Mouse (Mus musculus) embryo, embryonic 11.5 days (tissue): ENCODE measurements around the gene Lrrfip1.

ENCODE experiments used
- DNase-seq: peaks from one replicate; pipeline ENCODE4 v3.0.0-alpha.2; 2012; ENCODE audit warnings: low read depth, low spot score

The Lrrfip1 gene

GRCm38 (mm10) chr1:91144813-91145212 lies 146.3 kb downstream of the Lrrfip1 start, which contains the start of gene Rbm44:
Rbm44 (plus strand) TSS chr1:91145089.
- no peak for DNase-seq

DNA sequence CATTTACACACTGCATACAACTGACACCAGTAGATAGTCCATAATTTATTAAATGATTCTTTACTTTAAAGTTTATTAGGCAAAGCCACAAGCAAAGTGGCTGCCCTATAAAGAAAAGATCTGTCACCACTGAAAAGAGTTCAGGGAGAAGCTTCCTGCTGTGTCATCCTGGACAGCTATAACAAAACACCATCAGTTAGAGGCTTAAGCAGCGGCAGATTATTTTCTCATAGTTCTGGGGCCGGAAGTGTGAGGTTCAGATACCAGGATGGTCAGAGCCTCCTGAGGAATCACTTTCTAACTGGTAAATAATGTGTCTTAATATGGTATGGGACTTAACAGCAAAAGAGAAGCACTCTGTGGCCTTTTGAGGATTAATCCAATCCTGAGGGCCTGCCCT lies 153.0 kb downstream of the Lrrfip1 start:
- DNase-seq: no peak

GRCm38 (mm10) chr1:91166798-91167197 lies 168.3 kb downstream of the Lrrfip1 start:
- no peak for DNase-seq

- DNase-seq: no peak
These were observed 170.6 kb downstream of the Lrrfip1 start for GRCm38 (mm10) chr1:91169157-91169556.

GRCm38 (mm10) chr1:91174796-91175195 lies 176.3 kb downstream of the Lrrfip1 start:
- DNase-seq: no peak

DNA sequence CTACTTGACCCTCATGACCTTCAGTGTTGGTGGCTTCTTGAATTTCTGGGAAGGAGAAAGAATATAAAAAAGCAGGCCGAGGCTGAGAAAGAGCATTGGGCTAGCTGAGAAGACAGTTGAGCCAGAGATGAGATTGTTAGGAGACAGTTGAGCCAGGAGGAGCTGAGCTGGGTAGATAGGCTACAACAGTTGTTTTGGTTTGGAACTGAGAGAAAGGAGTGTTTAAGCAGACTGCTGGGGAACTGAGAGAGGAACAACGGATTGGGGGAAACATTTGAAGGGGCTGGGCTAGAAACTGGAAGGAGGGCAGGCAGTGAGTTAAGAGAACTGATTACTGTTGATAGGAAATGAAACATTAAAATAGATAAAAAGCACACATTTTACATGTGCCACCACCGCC lies 177.5 kb downstream of the Lrrfip1 start:
- no peak for DNase-seq

DNA sequence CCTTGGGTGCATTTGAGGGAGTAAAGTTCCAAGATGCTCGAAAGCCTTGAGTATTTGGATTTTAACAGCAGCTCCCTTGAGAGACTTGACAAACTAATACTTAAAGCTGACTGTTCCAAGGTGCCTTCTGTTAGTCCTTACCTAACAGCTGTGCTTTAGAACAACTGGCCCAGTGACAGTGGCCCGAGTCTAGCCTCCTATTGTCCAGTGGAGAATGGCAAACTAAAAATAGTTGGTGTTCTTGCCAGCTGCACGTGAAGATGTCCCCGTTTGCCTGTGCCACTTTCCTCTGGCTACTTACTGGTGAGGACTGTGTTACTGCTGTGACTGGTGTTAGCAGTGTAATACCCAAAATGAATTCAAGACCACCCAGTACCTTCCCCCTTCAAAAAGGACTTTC lies 178.3 kb downstream of the Lrrfip1 start:
- no peak for DNase-seq
